Mouse (Mus musculus) liver, embryonic 14.5 days (tissue): ENCODE results near the gene Sh3d19.

Experiments used
- CTCF ChIP-seq: IDR thresholded peaks from 2 replicates; pipeline ENCODE4 v1.5.1; 2016; ENCODE audit warnings: antibody characterized with exemption, low read depth, control low read depth
- EP300 ChIP-seq: IDR thresholded peaks from 2 replicates; pipeline ENCODE4 v1.6.1; 2016; ENCODE audit warnings: antibody characterized with exemption, low read depth

GRCm38 (mm10) chr3:86135886-86136563, 165.1 kb downstream of the Sh3d19 start:
- TF ChIP-seq CTCF (no peak), EP300 (peak; percentile 47; the same call in 1 of the 2 replicates)
